Mouse (Mus musculus): ENCODE measurements around the gene Inka2. TPM values are rescaled to one million over a fixed set of nuclear protein-coding genes. Genes with fewer than 3 reads are reported as not detected.
"Not testable (repeated sequence)": the region's sequence is repeated elsewhere in the genome, so short reads cannot be mapped to it uniquely, and the experiment has no call there.

Inka2 gene
- total and polyA plus RNA-seq, 2 experiments from 2014 or later, result 5.5 to 15.0 TPM

GRCm38 (mm10) chr3:105696387-105697147 is 7.8 kb upstream of the Inka2 start:
- peak overlapping the region; percentile 61 for H3K27ac ChIP-seq
- DNase-seq (ENCODE audit: low spot score) (peak; percentile 49), ATAC-seq (peak; percentile 61)
- H3K9me3 ChIP-seq (ENCODE audit: low read length), result no peaks in the 10 kb centered on the region
- WGBS, result 42% methylated on average over 17 of the region's 17 CpGs
- no peak overlapping the region for H3K9ac ChIP-seq (replicated peaks; ENCODE audit: low read length)
- H3K4me3 ChIP-seq (ENCODE audit: low read length), result no peak overlapping the region
- peaks cover 6% of the 10 kb centered on the region; the same call in 1 of the 2 replicates for H3K4me1 ChIP-seq (ENCODE audit: insufficient read depth, low read length)
- H3K4me2 ChIP-seq (ENCODE audit: low read depth, low read length), result peak overlapping the region; percentile 22; the same call in 1 of the 2 replicates
- H3K36me3 ChIP-seq (ENCODE audit: insufficient read depth, low read length), result no peaks in the 10 kb centered on the region
- no peak for TF ChIP-seq CTCF (IDR thresholded peaks at IDR 0.05; ENCODE audit: low read depth)
- no peaks in the 10 kb centered on the region for H3K27me3 ChIP-seq (ENCODE audit: insufficient read depth, low read length)

DNA sequence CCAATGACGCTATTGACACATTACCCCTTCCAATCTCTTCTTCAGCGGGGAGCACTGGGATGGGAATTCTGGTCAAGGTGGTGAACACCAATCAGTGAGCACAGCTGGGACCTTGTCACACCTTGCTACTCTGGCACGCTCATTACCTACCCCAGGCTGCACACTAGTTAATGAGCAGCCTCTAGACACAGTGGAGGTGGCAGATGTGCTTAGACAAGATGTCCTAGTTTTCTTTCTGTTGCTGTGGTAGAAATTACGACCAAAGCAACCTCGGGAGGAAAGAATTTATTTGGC is 7.3 kb upstream of the Inka2 start:
- WGBS, result 59% methylated on average over 5 of the region's 5 CpGs
- DNase-seq (ENCODE audit: low spot score), result no peak

DNA sequence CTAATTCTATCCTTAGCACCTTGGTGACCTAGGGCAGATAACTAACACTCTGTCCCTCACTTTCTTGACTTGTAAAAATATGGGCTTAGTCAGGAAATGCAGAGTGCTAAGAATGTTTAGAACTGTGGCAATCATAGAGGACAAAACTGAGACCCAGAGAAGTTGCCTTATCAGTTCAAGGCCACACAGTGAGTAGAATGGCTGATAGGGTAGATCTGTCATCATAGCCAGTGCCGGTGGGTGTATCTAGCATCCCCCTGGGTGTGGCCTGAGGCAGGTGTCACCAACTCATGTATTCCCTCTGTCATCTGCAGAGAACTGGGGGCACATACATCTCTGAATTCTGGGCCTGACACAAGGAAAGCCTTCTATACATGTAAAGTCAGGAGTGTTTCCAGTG is 6.1 kb upstream of the Inka2 start:
- 88% methylated on average over 1 of the region's 1 CpGs for WGBS
- Histone ChIP-seq H3K9me3 (ENCODE audit: low read length) (no peaks in the 10 kb centered on the region), H3K4me2 (ENCODE audit: low read depth, low read length) (no peak overlapping the region), H3K9ac (replicated peaks; ENCODE audit: low read length) (no peak overlapping the region), H3K36me3 (ENCODE audit: insufficient read depth, low read length) (no peaks in the 10 kb centered on the region), H3K27me3 (ENCODE audit: insufficient read depth, low read length) (no peaks in the 10 kb centered on the region), H3K4me1 (ENCODE audit: insufficient read depth, low read length) (peaks cover 6% of the 10 kb centered on the region; the same call in 1 of the 2 replicates), H3K27ac (no peak overlapping the region), H3K4me3 (ENCODE audit: low read length) (no peak overlapping the region)
- DNase-seq (ENCODE audit: low spot score) (no peak), ATAC-seq (no peak)
- TF ChIP-seq CTCF (IDR thresholded peaks at IDR 0.05; ENCODE audit: low read depth), result no peak

More for the DNA sequence above, 7.3 kb upstream of the Inka2 start:
- H3K27me3 ChIP-seq (ENCODE audit: insufficient read depth, low read length), result no peaks in the 10 kb centered on the region
- TF ChIP-seq CTCF (IDR thresholded peaks at IDR 0.05; ENCODE audit: low read depth), result no peak
- H3K27ac ChIP-seq, result no peak overlapping the region
- H3K4me1 ChIP-seq (ENCODE audit: insufficient read depth, low read length), result peaks cover 6% of the 10 kb centered on the region; the same call in 1 of the 2 replicates
- ATAC-seq, result peak; percentile 58
- H3K4me2 ChIP-seq (ENCODE audit: low read depth, low read length), result no peak overlapping the region
- H3K9ac ChIP-seq (replicated peaks; ENCODE audit: low read length), result no peak overlapping the region
- no peaks in the 10 kb centered on the region for H3K9me3 ChIP-seq (ENCODE audit: low read length)
- no peaks in the 10 kb centered on the region for H3K36me3 ChIP-seq (ENCODE audit: insufficient read depth, low read length)
- no peak overlapping the region for H3K4me3 ChIP-seq (ENCODE audit: low read length)

- H3K27ac ChIP-seq, result no peak overlapping the region
- no peaks in the 10 kb centered on the region for H3K9me3 ChIP-seq (ENCODE audit: low read length)
- ATAC-seq (no peak), DNase-seq (ENCODE audit: low spot score) (no peak)
- 0 out of 2 replicates have a peak, but pooled peaks cover 4% of the 10 kb centered on the region for H3K27me3 ChIP-seq (ENCODE audit: insufficient read depth, low read length)
- no peak overlapping the region for H3K9ac ChIP-seq (replicated peaks; ENCODE audit: low read length)
- 69% methylated on average over 3 of the region's 3 CpGs for WGBS
- H3K4me2 ChIP-seq (ENCODE audit: low read depth, low read length), result no peak overlapping the region
- peaks cover 6% of the 10 kb centered on the region; the same call in 1 of the 2 replicates for H3K4me1 ChIP-seq (ENCODE audit: insufficient read depth, low read length)
- no peak overlapping the region for H3K4me3 ChIP-seq (ENCODE audit: low read length)
- H3K36me3 ChIP-seq (ENCODE audit: insufficient read depth, low read length), result no peaks in the 10 kb centered on the region
- TF ChIP-seq CTCF (IDR thresholded peaks at IDR 0.05; ENCODE audit: low read depth), result no peak
These were observed 5.0 kb upstream of the Inka2 start for GRCm38 (mm10) chr3:105699241-105699933.

- H3K27ac ChIP-seq; H3K4me3 ChIP-seq (ENCODE audit: low read length); H3K9ac ChIP-seq (replicated peaks; ENCODE audit: low read length); H3K27me3 ChIP-seq (ENCODE audit: insufficient read depth, low read length); H3K4me1 ChIP-seq (ENCODE audit: insufficient read depth, low read length); H3K36me3 ChIP-seq (ENCODE audit: insufficient read depth, low read length); ATAC-seq; H3K4me2 ChIP-seq (ENCODE audit: low read depth, low read length); DNase-seq (ENCODE audit: low spot score); H3K9me3 ChIP-seq (ENCODE audit: low read length): not testable (repeated sequence)
- WGBS, result 48% methylated on average over 1 of the region's 1 CpGs
These were observed 3.6 kb upstream of the Inka2 start for GRCm38 (mm10) chr3:105700786-105701185.

DNA sequence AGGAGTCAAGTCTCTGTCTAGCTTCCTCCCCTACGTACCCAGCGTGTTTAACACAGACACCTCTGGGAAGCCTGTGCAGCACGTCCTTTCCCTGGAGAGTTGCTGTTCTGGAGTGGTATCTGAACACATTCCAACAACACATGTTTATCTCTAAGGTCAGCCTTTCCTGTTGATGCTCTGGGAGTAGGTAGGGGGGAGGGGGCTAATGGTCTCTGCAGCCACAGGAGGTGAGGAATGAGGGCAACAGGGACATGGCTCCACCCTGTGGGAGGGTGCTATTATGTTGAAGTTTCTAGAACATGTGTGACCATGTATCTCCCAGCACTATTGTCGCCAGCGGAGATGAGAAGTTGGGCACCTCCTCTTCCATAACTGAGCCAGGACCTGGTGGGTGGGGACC is 3.0 kb upstream of the Inka2 start:
- WGBS, result 62% methylated on average over 5 of the region's 5 CpGs
- H3K4me1 ChIP-seq (ENCODE audit: insufficient read depth, low read length), result no peaks in the 10 kb centered on the region

More for the DNA sequence above, 3.0 kb upstream of the Inka2 start:
- no peak for DNase-seq (ENCODE audit: low spot score)
- no peak overlapping the region for H3K9ac ChIP-seq (replicated peaks; ENCODE audit: low read length)
- 0 out of 2 replicates have a peak, but pooled peaks cover 4% of the 10 kb centered on the region for H3K27me3 ChIP-seq (ENCODE audit: insufficient read depth, low read length)
- no peak for ATAC-seq
- H3K4me2 ChIP-seq (ENCODE audit: low read depth, low read length), result no peak overlapping the region
- H3K9me3 ChIP-seq (ENCODE audit: low read length), result no peaks in the 10 kb centered on the region
- no peak overlapping the region for H3K4me3 ChIP-seq (ENCODE audit: low read length)
- TF ChIP-seq CTCF (IDR thresholded peaks at IDR 0.05; ENCODE audit: low read depth), result no peak
- no peaks in the 10 kb centered on the region for H3K36me3 ChIP-seq (ENCODE audit: insufficient read depth, low read length)
- no peak overlapping the region for H3K27ac ChIP-seq
